Mouse (Mus musculus): ENCODE data around the gene Slc35e1.
A peak's percentile ranks its signal among the peaks of the same experiment; 100 is the strongest.

Slc35e1 gene

DNA sequence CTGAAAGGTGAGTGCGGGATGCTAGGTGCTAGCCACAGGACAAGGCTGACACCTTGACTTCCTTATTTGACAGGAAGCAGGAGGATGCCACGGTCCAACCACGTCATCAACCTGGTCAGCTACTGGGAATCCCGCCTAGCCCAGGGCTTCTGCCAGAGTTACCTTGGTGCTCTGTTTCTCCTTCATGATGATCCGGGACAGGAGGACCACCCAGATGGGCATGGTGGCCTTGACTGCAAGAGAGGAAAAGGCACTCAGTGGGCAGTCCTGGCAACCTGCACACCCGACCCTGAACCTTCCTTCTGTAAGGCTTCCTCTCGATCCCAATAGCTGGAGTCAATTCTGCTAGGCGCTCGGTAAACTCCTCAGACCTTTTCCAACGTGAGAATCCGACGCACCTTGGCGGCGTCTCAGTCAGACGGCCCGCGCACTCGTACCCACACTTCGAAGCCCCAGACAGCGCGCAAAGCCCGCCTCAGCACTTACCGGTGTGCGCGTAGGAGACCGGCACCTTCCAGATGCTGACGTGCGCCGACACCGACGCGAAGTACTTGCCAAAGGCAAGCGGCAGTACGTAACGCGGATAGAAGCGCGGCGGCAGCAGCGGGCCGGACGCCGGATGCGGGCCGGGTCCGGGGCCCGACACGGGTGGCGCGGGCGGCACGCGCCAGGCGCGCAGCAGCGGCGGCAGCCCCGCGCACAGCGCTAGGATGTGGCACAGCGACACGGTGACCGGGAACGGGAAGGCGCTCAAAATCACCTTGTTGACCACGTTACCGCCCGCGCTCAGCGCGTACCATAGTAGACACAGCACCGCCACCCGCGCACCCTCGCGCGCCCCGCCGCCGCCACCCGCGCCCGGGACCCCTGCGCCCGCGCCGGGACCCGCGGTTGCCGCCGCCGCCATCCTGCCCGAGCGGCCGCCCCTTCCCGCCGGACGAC, at the start of gene Slc35e1:
TSS of gene Slc35e1 (minus strand) at position 935 of the 942 bp plus-strand sequence.
- DNase-seq (ENCODE audit: low read depth) = peak; percentile 54

GRCm38 (mm10) chr8:72539234-72539633, 46.8 kb upstream of the Slc35e1 start:
- peak; percentile 18 for DNase-seq (ENCODE audit: low read depth)

GRCm38 (mm10) chr8:72534888-72535287, 42.5 kb upstream of the Slc35e1 start:
- peak; percentile 67 for DNase-seq (ENCODE audit: low read depth)

DNA sequence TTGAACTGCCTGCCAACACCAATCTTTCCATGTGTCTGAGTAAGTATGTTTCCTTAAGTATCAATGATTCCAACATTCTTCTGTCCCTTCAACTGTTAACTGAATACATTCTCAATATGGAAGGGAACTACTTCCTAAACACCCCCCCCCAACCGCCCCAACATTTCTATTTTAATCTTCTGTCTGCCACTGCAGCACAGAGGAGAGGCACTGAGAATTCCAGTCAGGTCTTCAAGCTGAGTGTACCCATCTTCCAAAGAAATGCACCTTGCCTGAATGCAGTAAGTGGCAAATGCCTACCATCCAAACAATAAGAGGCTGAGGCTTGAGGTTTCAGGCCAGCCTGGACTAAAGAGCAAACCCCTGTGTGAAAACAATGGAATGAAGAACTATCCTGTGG, 39.7 kb upstream of the Slc35e1 start:
- no peak for DNase-seq (ENCODE audit: low read depth)

GRCm38 (mm10) chr8:72521888-72522287, 29.5 kb upstream of the Slc35e1 start:
- no peak for DNase-seq (ENCODE audit: low read depth)

DNA sequence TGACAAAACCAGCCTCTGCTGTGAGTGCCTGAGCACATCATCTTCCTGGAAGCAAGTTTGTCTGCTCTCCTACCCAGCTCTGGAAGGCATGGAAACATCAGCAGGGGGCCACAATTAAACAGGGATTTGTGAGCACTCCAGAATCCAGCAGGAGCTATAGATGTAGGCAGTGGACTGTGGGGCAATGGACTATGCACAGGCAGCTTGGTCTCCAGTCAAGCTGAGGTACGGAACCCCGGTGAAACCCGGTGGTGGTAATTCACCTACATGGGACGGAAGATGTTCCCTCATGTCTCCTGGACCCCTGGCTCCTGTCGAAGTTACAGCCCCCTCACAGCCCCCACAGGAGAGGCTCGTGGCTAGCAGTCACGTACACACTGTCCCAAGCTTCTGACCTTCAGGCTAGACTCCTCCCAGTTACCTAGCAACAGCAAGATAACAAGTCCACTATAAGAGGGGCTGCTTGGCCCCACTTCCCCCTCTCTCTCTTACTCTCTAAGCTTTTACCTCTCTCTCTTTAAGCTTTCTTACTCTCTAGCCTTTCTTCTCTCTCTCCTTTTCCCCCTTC, 25.1 kb upstream of the Slc35e1 start:
- no peak for DNase-seq (ENCODE audit: low read depth)

GRCm38 (mm10) chr8:72513158-72513557, 20.7 kb upstream of the Slc35e1 start:
- DNase-seq (ENCODE audit: low read depth) = no peak

DNA sequence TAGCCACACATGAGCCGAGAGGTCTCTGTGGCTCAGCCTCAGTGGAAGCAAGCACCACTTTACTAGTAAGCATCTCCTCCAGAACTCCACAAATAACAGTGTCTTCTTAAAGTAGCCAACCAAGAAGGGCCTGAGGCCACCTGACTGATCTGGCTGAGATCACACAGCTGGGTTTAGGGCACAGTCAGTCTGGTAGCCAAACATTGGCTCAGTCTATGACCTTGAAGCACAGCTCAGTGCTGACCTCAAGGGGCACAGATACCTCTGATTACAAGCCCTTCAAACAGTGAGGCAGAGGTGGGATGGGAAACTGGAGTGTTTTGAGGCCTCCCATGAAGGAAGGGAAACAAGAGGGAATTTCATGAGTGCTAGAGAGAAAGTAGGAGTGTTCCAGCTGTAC, 20.2 kb upstream of the Slc35e1 start:
- DNase-seq (ENCODE audit: low read depth) = no peak

GRCm38 (mm10) chr8:72507505-72507904, 15.1 kb upstream of the Slc35e1 start:
- DNase-seq (ENCODE audit: low read depth) = no peak

DNA sequence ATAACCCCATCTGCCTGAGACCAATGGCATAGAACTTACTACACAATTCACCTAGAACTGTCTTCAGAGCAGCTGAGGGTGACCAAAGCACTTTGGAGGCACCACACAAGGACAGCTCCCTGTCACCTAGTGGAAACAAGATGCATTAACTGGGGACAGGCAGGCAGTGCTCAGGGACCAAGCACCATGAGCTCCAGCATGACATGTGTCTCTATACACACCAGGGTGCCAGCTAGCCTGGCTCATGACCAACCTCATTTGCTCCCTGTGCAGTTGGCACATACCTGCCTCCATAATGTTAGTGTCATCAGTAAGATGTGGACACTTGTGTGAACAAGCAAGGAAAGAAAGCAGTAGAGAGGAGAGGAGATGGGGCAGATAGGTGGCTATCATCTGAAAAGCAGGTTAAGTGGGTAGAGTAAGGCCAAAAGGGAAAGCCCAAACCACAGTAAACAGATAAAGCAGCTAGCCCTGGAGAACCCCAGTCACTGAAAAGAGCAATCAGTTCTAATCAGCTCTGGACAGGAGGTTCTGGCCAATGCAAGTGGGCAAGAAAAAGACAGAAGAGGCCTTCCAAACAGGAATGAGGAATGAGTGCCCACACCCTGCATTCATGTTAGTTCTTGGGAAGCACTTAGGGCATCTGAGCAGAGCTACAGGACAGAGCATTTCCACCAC, 12.4 kb upstream of the Slc35e1 start:
- DNase-seq (ENCODE audit: low read depth) = no peak

DNA sequence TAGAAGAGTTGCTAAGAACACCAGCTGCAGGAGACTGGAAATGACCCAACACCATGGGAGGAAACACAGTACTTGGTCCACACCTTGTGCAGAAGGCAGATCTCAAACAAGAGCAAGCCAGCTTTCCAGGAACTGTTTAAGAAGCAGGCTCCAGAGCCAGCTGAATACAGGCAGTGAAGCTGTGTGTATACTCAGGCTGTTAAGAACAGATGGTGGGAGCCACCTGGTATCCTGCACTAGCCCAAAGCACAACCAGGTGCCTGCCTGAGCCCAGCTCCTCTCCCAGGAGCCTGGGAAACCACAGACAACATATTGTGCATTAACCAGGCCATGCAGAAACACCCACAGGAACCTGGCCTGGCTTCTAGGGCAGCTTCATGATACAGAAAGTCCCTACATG, 11.7 kb upstream of the Slc35e1 start:
- no peak for DNase-seq (ENCODE audit: low read depth)

DNA sequence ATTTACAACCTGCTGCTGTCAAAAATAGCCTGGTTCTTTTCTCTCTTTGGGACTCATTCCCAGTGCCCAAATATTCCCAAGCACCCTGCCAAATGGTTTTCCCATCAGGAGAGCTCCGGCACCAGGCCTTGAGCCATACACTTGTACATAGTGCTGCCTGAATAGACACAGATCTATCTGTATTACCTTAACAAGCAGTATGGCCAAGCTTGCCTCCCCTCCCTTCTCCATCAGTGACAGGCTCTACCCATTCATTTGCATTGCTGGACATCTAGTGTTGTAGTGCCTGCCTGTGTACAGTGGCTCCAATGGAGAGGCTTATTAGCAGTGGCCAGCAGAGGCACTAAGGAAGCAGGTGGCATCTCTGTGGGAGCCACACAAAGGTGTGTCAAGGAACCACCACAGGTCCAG, 8.1 kb upstream of the Slc35e1 start:
- DNase-seq (ENCODE audit: low read depth) = no peak

DNA sequence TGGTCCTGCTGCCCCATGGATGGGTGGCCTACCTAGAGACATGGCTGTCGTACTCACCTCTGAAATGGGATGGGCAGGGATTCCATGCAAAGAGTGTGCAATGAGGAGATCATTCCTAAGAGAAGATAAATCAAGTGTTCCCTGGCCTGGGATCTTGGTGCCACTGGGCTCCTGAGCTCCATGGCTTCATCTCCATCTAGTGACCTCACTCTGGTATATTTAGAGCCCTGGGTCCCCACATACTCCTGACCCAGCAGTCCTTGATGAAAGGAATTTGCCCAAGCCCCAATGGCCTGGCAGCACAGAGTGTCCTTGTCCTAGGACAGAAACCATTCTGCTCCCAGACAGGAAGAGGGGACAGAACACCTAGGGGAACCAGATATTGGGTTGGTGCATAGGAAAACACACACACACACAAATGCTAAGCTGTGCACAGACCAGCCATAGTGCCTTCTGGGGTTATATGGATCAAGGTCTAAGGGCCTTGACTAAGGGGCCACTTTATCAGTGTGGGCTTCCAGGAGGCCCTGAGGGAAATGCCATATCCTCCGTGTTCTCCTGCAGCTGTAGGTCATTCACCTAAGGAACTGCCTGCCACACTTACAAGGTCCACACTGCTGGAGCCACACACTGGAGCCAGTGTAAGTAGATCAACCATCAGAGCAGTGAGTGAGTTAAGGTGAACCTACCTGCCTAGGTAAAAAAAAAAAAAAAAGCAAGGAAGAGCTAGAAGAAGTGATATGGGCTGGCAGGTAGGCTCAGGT, 7.3 kb upstream of the Slc35e1 start:
- DNase-seq (ENCODE audit: low read depth) = no peak

- no peak for DNase-seq (ENCODE audit: low read depth)
Observed at GRCm38 (mm10) chr8:72498527-72498926, 6.1 kb upstream of the Slc35e1 start.

DNA sequence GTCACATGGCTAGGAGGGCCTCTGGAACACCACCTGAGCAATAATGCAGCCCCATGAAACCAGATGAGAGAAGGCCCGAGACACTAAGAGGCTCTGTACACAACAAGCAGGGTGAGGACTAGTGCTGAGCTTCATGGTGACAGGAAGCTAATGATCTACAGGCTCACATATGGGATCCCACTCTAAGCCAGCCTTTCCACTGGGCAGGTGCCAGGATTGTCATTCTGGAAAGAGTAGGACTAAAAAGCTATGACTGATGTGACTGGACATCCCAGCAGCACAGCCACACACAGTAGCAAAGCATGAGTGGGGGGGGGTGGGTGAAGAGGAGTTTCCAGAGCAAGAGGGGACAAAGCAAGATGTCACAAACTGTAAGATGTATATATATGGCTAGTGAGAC, 5.5 kb upstream of the Slc35e1 start:
- no peak for DNase-seq (ENCODE audit: low read depth)

- DNase-seq (ENCODE audit: low read depth) = no peak
Observed at GRCm38 (mm10) chr8:72496217-72496616, 3.8 kb upstream of the Slc35e1 start.

DNA sequence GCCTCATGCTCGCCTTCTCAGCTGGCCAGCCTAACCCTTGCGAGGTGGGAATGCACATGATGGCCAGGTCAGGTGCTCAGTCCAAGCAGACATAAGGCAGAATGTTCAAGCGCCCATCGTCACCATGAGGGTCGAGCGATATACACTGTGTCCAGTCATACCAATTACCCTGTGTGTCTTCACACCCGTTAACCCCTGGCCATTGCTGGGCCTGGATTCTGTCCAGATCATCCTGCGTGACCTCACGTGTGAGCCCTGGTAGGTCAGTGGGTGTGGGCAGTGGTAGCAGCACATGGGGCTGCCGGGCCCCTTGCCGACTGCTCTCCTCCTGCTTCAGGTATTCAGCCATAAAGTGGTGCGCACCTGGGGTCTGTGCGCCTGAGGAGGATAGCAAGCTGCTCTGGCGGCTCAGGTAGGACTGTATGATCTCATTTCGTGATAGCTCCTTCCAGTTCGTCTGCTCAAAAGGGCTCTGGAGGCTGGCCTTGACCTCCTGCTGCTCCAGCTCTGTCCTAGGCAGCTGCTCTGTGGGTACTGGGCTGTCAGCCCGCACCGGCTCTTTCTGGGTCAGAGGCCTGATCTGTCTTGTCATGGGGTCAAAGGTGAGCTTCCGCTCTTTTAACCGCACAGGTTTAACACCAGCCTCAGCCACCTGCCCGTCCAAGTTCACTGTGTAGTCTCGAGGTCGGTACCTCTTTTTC, 3.1 kb upstream of the Slc35e1 start:
- DNase-seq (ENCODE audit: low read depth) = no peak

GRCm38 (mm10) chr8:72493381-72493780, 967 bp upstream of the Slc35e1 start:
- peak; percentile 8 for DNase-seq (ENCODE audit: low read depth)

GRCm38 (mm10) chr8:72492622-72493081, 238 bp upstream of the Slc35e1 start:
- DNase-seq (ENCODE audit: low read depth) = peak; percentile 100

DNA sequence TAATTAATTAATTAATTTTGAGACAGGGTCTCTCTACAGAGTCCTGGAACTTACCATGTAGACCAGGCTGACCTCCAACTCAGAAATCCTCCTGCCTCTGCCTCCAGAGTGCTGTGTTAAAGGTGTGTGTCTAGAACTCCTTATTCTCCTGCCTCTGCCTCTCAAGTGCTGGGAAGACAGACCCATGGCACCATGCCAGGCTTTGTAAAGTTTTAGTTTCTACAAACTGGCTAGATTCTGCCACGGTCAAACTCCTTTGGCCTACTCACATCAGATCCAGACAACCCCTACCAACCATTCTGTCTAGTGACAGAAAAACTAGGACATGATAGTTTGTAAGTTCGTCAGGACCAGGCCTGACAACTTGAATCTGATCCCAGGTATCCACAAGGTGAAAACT, 1.4 kb downstream of the Slc35e1 start:
- DNase-seq (ENCODE audit: low read depth) = peak; percentile 36

- no peak for DNase-seq (ENCODE audit: low read depth)
Observed at GRCm38 (mm10) chr8:72487014-72487413, 5.4 kb downstream of the Slc35e1 start.
